Mouse (Mus musculus): ENCODE measurements at regions not wholly inside any gene's neighbourhood (a gene's known extent, or its start where the extent isn't known, plus 50 kb on each side); places are given as distances from the start of the nearest gene placed in this dataset.

DNA sequence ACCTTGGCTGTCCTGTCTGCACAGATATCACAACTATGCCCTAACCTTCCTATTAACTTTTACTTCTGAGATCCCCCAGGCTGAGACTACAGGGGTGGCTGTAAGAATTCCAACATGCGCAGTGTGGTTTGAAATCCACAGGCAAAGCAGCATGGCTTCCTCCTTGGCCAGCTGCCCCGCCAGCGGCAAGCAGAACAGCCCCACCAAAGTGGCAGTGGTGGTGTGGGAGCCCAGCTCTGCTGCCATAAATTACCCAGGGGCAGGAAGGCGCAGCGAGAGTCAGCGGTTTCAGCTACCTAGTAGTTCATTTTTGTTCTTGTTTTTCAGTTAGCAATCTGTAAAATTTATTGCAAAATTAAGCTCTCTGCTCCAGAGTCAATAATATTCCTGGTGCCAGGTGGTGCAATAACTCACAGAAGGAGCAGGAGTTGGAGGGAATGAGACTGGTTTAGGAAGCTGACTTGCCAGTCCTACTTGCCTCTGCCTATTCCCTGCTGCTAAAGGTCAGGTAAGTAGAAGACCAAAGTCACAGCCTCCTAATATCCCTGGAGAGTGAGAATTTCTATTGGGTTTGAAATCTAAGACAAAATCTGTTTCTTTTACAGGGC lies 98.0 kb downstream of the Bmp2 start:
- TF ChIP-seq POLR2A (IDR thresholded peaks at IDR 0.05; ENCODE audit: low read depth, low read length) (no peak), CTCF (IDR thresholded peaks at IDR 0.05; ENCODE audit: borderline replicate concordance, insufficient read depth, low read length) (no peak)

All from embryonic fibroblast, embryonic 13.5 days (primary cell).